Mouse (Mus musculus) spleen, postnatal 10 days (tissue): ENCODE measurements around the gene Suclg2.

Experiments
- DNase-seq, 2 experiments: peaks; one replicate each; pipeline ENCODE4 v3.0.0; 2021 to 2022; ENCODE audit warnings: low spot score in 2 of 2

The Suclg2 gene

GRCm38 (mm10) chr6:95700191-95700590 lies 18.4 kb downstream of the Suclg2 start:
- DNase-seq = no peak

GRCm38 (mm10) chr6:95699326-95699725 lies 19.3 kb downstream of the Suclg2 start:
- DNase-seq = no peak

DNA sequence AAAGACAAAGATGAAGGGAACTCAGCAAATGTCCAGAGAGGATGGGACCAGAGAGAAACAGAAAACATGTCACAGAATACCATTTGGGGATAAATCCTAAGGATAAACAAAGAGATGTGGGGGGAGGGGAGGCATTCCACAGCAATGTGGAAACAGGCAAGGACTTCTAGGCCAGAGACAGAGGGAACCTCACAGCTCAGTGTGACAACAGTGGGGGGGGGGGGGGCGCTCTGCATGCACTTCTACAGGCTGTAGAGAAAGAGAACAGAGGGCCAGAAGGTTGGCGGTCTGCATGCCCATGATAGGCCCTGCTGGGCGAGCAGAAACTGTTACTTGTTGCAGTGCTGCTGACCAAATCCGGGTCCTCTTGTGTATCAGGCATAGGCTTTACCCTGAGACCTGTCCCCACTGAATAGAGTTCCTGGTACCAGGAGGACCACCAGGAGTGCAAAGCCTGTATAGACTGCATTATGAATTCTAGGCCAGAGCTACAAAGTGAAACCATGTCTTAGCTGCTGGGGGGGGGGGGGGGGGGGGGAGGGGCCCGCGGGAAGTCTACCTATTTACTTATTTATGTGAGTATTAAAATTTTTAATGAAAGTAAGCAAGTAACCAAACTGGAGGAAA lies 20.0 kb downstream of the Suclg2 start:
- no peak for DNase-seq

- DNase-seq = no peak
Measured at GRCm38 (mm10) chr6:95694910-95695309, 23.7 kb downstream of the Suclg2 start.

DNA sequence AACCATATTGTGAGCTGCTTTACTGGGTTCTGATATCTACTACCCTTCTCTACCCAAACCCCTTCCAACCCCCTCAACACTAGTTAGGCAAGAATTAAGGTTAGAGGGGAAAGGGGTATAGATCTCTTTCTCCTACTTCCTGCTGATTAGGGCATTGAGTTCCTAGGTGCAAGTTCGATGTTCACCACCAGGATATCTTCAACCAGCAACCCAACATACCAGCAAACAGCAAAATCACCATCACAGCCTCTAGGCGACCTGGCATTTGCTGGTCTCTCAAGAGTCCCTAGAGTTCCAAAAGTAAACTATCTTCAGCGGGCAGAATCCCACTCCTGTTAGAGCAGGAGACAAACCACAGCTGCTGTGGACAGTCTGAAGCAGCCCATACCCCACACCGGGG lies 33.4 kb downstream of the Suclg2 start:
- DNase-seq = no peak

DNA sequence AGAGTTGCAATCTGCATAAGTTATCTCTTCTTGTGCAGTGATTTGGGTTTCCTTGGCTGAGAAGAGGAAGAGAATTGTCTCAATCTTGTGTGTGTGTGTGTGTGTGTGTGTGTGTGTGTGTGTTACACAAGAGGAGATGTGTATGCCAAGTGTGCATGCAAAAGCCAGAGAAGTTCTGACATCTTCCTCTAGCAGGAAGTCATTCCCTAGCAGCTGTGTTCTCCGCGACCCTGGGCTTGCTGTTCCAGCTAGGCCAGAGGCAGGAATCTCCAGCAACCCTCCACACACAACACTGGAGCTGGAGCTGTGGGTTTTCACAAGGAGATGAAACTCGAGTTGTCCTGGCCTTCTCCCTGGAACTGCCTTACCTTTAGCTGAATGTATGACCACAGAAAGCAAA lies 38.9 kb downstream of the Suclg2 start:
- no peak for DNase-seq

GRCm38 (mm10) chr6:95679261-95679660 lies 39.3 kb downstream of the Suclg2 start:
- DNase-seq = no peak

GRCm38 (mm10) chr6:95676951-95677350 lies 41.6 kb downstream of the Suclg2 start:
- DNase-seq = no peak

DNA sequence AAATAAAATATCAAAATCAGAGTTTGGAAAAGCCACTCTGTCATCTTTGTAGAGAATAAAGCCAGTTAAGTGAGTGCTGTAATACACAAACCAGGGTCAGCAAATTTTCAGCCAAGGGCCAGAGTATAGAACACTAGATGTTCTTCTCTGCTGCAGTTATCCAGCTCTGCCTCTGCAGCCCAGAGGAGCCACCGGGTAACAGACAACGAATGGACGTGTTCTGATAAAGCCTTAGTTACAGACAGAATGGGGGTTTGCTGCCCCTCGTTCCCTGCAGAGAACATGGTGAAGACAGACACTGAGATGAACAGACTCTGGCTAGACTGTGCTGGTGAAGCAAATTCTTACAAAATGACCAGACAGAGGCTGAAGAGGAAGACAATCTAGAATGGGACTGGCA lies 42.2 kb downstream of the Suclg2 start:
- DNase-seq = no peak

- no peak for DNase-seq
Measured at GRCm38 (mm10) chr6:95675059-95675705, 43.4 kb downstream of the Suclg2 start.

DNA sequence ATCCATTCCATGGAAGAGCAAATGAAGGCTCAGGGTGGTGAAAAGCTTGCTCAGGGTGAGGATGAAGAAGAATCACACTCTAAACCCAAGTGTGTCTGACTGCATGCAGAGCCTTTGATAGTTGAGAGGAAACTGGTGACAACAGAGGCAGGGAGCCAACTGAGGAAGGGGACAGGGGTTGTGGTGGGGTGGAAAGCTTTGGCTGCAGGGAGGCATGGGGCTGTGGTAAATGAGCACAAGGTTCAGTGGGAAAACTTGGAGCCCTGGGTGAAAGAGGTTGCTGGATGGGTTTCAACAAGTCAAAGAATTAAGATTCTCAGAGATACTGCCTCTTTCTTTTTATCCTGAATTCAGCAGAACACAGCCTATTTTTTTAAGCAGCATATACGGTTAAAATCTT lies 43.9 kb downstream of the Suclg2 start:
- DNase-seq = no peak

DNA sequence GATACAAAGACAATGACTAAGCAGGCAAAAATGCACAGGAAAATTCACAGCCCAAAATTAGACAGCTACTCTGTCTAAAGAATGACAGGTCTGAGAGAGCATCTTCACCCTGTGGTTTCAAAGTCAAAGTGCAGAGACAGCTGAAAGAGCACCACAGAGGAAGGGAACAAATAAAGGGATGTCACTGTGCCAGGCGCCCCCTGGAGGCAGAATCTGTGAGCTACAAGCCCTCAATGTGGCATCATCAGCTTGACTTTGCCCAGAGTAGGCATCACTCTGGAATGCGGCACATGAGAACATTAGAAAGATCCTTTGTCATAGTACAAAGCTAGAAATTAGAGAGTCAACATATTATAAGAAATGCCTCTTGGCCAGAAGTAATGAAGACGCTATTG lies 49.3 kb downstream of the Suclg2 start:
- DNase-seq = peak; percentile 25 to 72

DNA sequence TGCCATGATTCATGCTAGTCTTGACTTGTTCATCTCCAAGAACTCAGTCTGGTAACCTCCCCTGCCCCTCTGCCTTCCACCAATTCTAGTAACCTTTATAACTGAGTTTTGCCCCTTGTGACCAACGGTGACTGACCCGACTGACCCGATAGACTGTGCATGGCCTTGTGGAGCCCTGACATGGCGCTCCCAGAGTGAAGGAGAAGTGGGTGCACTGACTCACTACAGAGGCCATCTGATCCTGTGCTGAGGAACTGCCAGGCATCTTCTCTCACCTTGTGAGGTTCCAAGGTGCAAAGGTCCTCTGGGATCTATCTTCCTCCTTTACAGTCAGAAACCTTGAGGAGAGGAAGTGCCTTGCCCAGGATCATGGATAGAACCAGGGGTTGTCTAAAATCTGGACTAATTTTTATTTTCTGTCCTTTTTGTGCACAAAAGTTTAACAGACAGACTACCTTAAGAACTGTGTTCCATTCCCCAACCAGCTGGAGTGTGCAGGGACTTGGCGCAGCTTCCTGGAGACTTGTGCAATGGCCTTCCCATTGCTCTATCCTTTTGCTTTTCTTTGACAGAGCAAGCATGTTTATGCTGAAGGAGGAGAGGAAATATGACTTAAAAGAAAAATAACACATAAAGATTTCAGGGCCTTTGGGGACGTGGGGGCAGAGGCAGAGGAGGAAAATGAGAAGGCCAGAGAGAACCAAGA lies 49.8 kb downstream of the Suclg2 start:
- no peak for DNase-seq

DNA sequence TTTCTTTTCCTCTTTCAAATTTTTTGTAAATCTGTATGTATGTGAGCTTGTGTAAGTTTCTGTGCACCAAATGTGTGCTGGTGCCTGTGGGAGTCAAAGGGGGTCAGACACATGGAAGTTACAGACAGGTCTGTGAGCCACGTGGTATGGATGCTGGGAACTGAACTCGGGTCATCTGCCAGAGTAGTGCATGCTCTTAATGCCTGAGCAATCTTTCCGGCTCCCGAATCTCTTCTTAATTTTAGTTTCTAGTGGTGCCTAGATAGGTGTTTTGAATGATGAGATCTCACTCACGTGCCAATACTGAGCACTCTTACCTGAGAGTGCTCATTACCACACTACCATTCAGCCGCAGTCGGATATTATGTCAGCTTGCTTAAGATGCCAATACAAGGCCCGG lies 60.9 kb downstream of the Suclg2 start:
- no peak for DNase-seq

DNA sequence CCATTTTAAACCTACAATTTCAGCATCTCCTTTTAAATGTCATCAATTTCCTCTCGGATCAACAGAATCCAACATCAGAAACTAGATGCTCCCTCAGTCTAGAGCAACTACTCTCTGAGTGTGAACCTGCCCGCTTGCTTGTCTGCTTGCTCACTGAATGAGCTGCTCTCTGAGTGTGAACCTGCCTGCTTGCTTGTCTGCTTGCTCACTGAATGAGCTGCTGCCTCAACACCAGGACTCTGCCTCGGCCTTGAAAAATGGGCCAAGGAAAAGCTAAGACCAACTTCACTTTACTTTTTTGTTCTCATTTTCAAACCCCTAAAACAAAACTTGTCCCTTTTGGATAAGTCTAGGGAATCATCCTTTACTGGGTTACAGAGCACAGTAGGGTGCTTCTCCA lies 64.9 kb downstream of the Suclg2 start:
- no peak for DNase-seq

GRCm38 (mm10) chr6:95652774-95653173 lies 65.8 kb downstream of the Suclg2 start:
- DNase-seq = no peak

DNA sequence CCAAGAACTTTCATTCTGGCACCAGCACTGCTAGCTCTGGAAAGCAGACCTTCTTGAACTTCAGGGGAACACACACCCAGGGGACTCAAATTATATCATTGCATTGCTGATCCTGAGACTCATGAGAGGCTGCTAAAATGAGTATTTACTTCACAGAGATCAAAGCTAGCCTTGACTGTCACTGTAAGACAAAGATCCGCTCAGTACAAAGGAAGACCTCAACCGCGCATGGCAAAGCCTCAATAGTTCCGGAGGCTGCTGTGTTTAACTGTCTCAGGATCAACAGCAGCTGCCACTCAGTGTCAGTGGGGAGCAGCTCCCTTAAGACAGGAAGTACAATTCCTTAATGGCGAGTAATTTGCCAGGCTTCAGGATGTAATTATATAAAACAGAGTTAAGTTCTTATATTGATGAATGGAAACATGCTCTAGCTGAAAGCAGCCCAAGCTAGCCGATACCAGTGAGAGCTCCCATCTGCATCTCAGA lies 67.2 kb downstream of the Suclg2 start:
- DNase-seq = no peak

GRCm38 (mm10) chr6:95650082-95650722 lies 68.4 kb downstream of the Suclg2 start:
- DNase-seq = no peak

GRCm38 (mm10) chr6:95649123-95649663 lies 69.4 kb downstream of the Suclg2 start:
- DNase-seq = no peak

- DNase-seq = no peak
Measured at GRCm38 (mm10) chr6:95637416-95637815, 81.2 kb downstream of the Suclg2 start.

- no peak for DNase-seq
Measured at GRCm38 (mm10) chr6:95635411-95635810, 83.2 kb downstream of the Suclg2 start.

DNA sequence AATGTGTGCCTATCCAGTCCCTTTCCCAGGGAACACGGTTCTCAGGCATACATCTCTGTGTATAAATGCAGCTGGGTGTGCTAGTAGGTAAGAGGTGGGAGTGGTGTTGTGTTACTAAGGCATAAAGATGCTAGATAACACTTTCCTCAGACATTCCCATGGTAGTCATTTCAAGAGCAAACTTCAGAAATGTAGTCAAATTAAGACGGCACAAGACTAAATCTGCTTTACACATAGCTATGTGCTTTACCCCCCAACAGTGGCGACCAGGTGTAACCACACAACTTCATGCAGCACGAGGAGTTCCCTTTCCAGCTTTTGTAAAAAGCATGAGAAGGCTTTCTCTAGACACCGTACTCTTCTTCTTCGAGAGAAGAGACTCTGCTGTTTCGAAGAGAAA lies 89.5 kb downstream of the Suclg2 start:
- no peak for DNase-seq
